In genomic region chr5:71915711-71916110, GRCm38 (mm10) we compare ENCODE assay signal across 18 mouse cellular contexts.
A peak's percentile ranks its signal among the peaks of the same experiment; 100 is the strongest.
DNase-seq lines count a peak whose midpoint lies in the region.
"Had no signal": no experiment of that assay in that cellular context is flagged by ENCODE, and none has a peak within 500 bp of the region (broad histone marks: within the 10 kb centered on the region; RNA-seq: fewer than 3 reads in every experiment).

No protein-coding gene starts in this region.

- intact Hi-C loops in left cerebral cortex, postnatal 4 days (cut with DNase I): no loop called here

- DNase-seq in frontal cortex, adult 2 months (ENCODE audit: extremely low spot score in 1 of 2, low spot score in 1 of 2): peak; percentile 28 to 29
- no peak for DNase-seq in frontal cortex, postnatal 10 days (ENCODE audit: low spot score in 2 of 2)
- DNase-seq in left cerebral cortex, adult 11 months (ENCODE audit: low spot score): peak; percentile 11
- DNase-seq in left cerebral cortex, postnatal 4 days: no peak
- DNase-seq in right cerebral cortex, adult 18-20 months: peak; percentile 28
- no peak for DNase-seq in right cerebral cortex, postnatal 25 days
- DNase-seq in brain, adult 2 months (ENCODE audit: low read depth, low spot score): peak; percentile 54
- DNase-seq in neural tube, embryonic 10.5 days (ENCODE audit: extremely low spot score, low spot score): no peak
- DNase-seq: adrenal gland, adult 8-10 months; adrenal gland, postnatal 14 days; adrenal gland, postnatal 36 days; cerebellum, adult 11 months; cerebellum, adult 18-20 months; cerebellum, adult 8-10 months; cerebellum, adult 9-11 months; cerebellum, postnatal 14 days; cerebellum, postnatal 36 days; embryo, embryonic 11 days had no signal

Comparison
In these comparisons a context has a peak if more than half of its experiments do, and no peak if none do; other contexts are left out.
1. DNase-seq: peak in frontal cortex, adult 2 months (2 of 2), left cerebral cortex, adult 11 months (single experiment), right cerebral cortex, adult 18-20 months (single experiment) and brain, adult 2 months (single experiment); none in frontal cortex, postnatal 10 days (0 of 2), left cerebral cortex, postnatal 4 days (single experiment), right cerebral cortex, postnatal 25 days (single experiment) and neural tube, embryonic 10.5 days (single experiment).